Mouse (Mus musculus) intestine, embryonic 14.5 days (tissue): ENCODE measurements around the gene Ugt1a8. TPM values are rescaled to one million over a fixed set of nuclear protein-coding genes. Genes with fewer than 3 reads are reported as not detected.

Experiments used
- ATAC-seq: fragments of 200-750 bp; cut with Nextera tagmentation; replicated peaks from 2 replicates; pipeline ENCODE4 v1.8.0; 2017; ENCODE audit warnings: low read depth, moderate number of reproducible peaks, moderate TSS enrichment, moderate library complexity; ENCODE audit not compliant: low FRiP score, low TSS enrichment
- DNase-seq: peaks from one replicate; pipeline ENCODE4 v3.0.0-alpha.2; 2018; ENCODE audit warnings: low spot score
- H3K27ac ChIP-seq: fragments of 300-500 bp; sonication (generic); 2 replicates; pipeline ENCODE4 v1.5.1; 2014; ENCODE audit warnings: low read depth, mild to moderate bottlenecking, control low read depth
- H3K27me3 ChIP-seq: fragments of 300-500 bp; sonication (generic); replicated peaks from 2 replicates; pipeline ENCODE4 v1.6.1; 2014; ENCODE audit warnings: low read length, control low read depth; ENCODE audit not compliant: control insufficient read depth, insufficient read depth
- H3K36me3 ChIP-seq: fragments of 300-500 bp; sonication (generic); 2 replicates; pipeline ENCODE4 v1.6.1; 2014; ENCODE audit warnings: low read length, control low read depth; ENCODE audit not compliant: control insufficient read depth, insufficient read depth
- H3K4me1 ChIP-seq: fragments of 300-500 bp; sonication (generic); replicated peaks from 2 replicates; pipeline ENCODE4 v1.6.1; 2014; ENCODE audit warnings: low read length, control low read depth, mixed read lengths; ENCODE audit not compliant: control insufficient read depth, insufficient read depth
- H3K4me2 ChIP-seq: fragments of 300-500 bp; sonication (generic); 2 replicates; pipeline ENCODE4 v1.6.1; 2014; ENCODE audit warnings: low read length
- H3K4me3 ChIP-seq: fragments of 300-500 bp; sonication (generic); 2 replicates; pipeline ENCODE4 v1.5.1; 2014; ENCODE audit warnings: low read depth, low read length, control low read depth, mixed read lengths
- H3K9ac ChIP-seq: fragments of 300-500 bp; sonication (generic); 2 replicates; pipeline ENCODE4 v1.6.1; 2014; ENCODE audit warnings: mild to moderate bottlenecking, low read length
- H3K9me3 ChIP-seq: fragments of 300-500 bp; sonication (generic); 2 replicates; pipeline ENCODE4 v1.6.1; 2016; ENCODE audit warnings: low read length, control low read depth; ENCODE audit not compliant: control insufficient read depth
- WGBS: fragments of 180-500 bp; shearing (Covaris S2); extraction: QIAGEN DNeasy Blood & Tissue Kit; methylation state at CpG from one replicate; pipeline ENCODE4 v1.1.7; 2014; 5-methylcytosine and 5-hydroxymethylcytosine counted together
- polyA plus RNA-seq: library from polyadenylated mRNA; unstranded; fragments of >200 nt; fragmentation: Nextera tagmentation; extraction: Ambion mirVana; gene quantifications from 2 replicates; pipeline ENCODE4 v1.2.1, GENCODE M21; 2014

Ugt1a8 gene
- polyA plus RNA-seq, 1 experiment from 2014 or later, result not detected

DNA sequence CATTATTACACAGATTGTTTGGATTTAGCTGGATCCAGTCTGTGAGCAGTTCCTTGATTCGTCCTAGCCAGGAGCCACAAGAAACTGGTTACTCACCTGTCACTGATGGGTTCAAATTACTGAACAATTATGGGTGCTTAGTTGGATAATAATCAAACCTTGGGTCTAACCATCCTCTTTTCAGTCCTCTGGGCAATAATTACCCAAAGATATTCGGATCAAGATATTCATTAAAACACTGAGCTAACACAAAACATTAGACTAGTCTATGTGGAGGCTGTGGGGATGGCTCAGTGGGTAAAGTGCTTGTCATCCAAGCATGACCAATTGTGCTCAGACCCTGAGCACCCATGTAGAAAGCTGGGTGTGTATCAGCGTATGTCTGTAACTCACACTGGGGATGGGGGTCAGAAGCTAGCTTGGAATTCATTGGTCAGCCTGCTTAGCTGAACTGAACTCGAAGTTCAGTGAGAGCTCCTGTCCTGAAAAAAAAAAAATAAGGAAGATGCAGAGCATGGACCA lies 148.3 kb downstream of the Ugt1a8 start:
- Histone ChIP-seq H3K4me1 (no peaks in the 10 kb centered on the region), H3K4me3 (no peak overlapping the region), H3K4me2 (no peak overlapping the region), H3K27me3 (no peaks in the 10 kb centered on the region), H3K36me3 (no peaks in the 10 kb centered on the region), H3K27ac (no peak overlapping the region), H3K9me3 (peaks cover 89% of the 10 kb centered on the region), H3K9ac (no peak overlapping the region)
- DNase-seq (no peak), ATAC-seq (no peak)
- 65% methylated on average over 4 of the region's 4 CpGs for WGBS

DNA sequence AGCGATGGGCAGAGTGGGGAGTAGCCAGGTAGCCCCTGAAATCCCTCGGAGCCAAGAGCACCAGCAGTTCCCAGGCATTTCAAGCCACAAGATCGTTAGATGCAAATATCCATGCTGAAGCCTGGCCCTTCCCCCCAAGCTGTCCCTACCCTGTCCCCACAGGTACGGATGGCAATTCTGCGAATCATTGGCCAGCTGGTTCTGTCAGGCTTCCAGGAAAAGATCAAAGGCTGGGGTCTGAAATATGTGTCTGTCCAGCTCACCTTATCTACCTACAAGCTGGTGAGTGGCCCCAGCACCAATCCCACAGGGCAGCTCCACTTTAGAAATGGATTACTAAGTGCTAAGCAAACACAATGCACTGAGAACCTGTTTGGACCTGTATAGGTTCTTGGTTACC lies 149.7 kb downstream of the Ugt1a8 start:
- H3K27me3 ChIP-seq, result no peaks in the 10 kb centered on the region
- peak; percentile 4; the same call in 1 of the 2 replicates for ATAC-seq
- DNase-seq, result no peak
- no peak overlapping the region for H3K27ac ChIP-seq
- no peak overlapping the region for H3K4me2 ChIP-seq
- H3K36me3 ChIP-seq, result no peaks in the 10 kb centered on the region
- peaks cover 83% of the 10 kb centered on the region for H3K9me3 ChIP-seq
- no peak overlapping the region for H3K4me3 ChIP-seq
- H3K4me1 ChIP-seq, result no peaks in the 10 kb centered on the region
- no peak overlapping the region for H3K9ac ChIP-seq
- WGBS, result 77% methylated on average over 5 of the region's 5 CpGs

- no peak overlapping the region for H3K9ac ChIP-seq
- H3K9me3 ChIP-seq, result peaks cover 84% of the 10 kb centered on the region
- WGBS, result 77% methylated on average over 6 of the region's 6 CpGs
- H3K36me3 ChIP-seq, result no peaks in the 10 kb centered on the region
- no peak for DNase-seq
- H3K4me2 ChIP-seq, result no peak overlapping the region
- H3K4me3 ChIP-seq, result no peak overlapping the region
- H3K27me3 ChIP-seq, result no peaks in the 10 kb centered on the region
- H3K27ac ChIP-seq, result no peak overlapping the region
- ATAC-seq, result no peak; the same call in 1 of the 2 replicates
- no peaks in the 10 kb centered on the region for H3K4me1 ChIP-seq
Measured at GRCm38 (mm10) chr1:88238771-88239170, 151.2 kb downstream of the Ugt1a8 start.

GRCm38 (mm10) chr1:88240072-88240471 lies 152.5 kb downstream of the Ugt1a8 start:
- Histone ChIP-seq H3K27ac (no peak overlapping the region), H3K27me3 (no peaks in the 10 kb centered on the region), H3K4me2 (no peak overlapping the region), H3K36me3 (no peaks in the 10 kb centered on the region), H3K4me1 (no peaks in the 10 kb centered on the region), H3K4me3 (no peak overlapping the region), H3K9ac (no peak overlapping the region), H3K9me3 (peaks cover 75% of the 10 kb centered on the region)
- 76% methylated on average over 5 of the region's 5 CpGs for WGBS
- DNase-seq (no peak), ATAC-seq (no peak)

- Histone ChIP-seq H3K27ac (no peak overlapping the region), H3K9me3 (peaks cover 73% of the 10 kb centered on the region), H3K4me2 (no peak overlapping the region), H3K4me1 (no peaks in the 10 kb centered on the region), H3K4me3 (no peak overlapping the region), H3K27me3 (no peaks in the 10 kb centered on the region), H3K36me3 (no peaks in the 10 kb centered on the region), H3K9ac (no peak overlapping the region)
- 71% methylated on average over 4 of the region's 4 CpGs for WGBS
- ATAC-seq (no peak), DNase-seq (no peak)
Measured at GRCm38 (mm10) chr1:88240579-88240978, 153.0 kb downstream of the Ugt1a8 start.

GRCm38 (mm10) chr1:88243861-88244260 lies 156.2 kb downstream of the Ugt1a8 start:
- H3K27ac ChIP-seq, result no peak overlapping the region
- no peak overlapping the region for H3K4me3 ChIP-seq
- H3K4me2 ChIP-seq, result no peak overlapping the region
- ATAC-seq (no peak), DNase-seq (no peak)
- H3K27me3 ChIP-seq, result no peaks in the 10 kb centered on the region
- 67% methylated on average over 5 of the region's 5 CpGs for whole genome bisulfite sequencing
- H3K36me3 ChIP-seq, result no peaks in the 10 kb centered on the region
- no peak overlapping the region for H3K9ac ChIP-seq
- peaks cover 67% of the 10 kb centered on the region for H3K9me3 ChIP-seq
- H3K4me1 ChIP-seq, result no peaks in the 10 kb centered on the region

- Histone ChIP-seq H3K9ac (no peak overlapping the region), H3K27me3 (no peaks in the 10 kb centered on the region), H3K27ac (no peak overlapping the region), H3K4me1 (no peaks in the 10 kb centered on the region), H3K36me3 (no peaks in the 10 kb centered on the region), H3K9me3 (peaks cover 68% of the 10 kb centered on the region), H3K4me3 (no peak overlapping the region), H3K4me2 (no peak overlapping the region)
- ATAC-seq (no peak), DNase-seq (no peak)
- WGBS, result 76% methylated on average over 6 of the region's 6 CpGs
Measured at GRCm38 (mm10) chr1:88245881-88246280, 158.3 kb downstream of the Ugt1a8 start.

- Histone ChIP-seq H3K27me3 (no peaks in the 10 kb centered on the region), H3K4me3 (no peak overlapping the region), H3K36me3 (no peaks in the 10 kb centered on the region), H3K4me2 (no peak overlapping the region), H3K9ac (no peak overlapping the region), H3K27ac (no peak overlapping the region), H3K4me1 (no peaks in the 10 kb centered on the region), H3K9me3 (peaks cover 68% of the 10 kb centered on the region)
- ATAC-seq (no peak), DNase-seq (no peak)
- WGBS, result 47% methylated on average over 6 of the region's 6 CpGs
Measured at GRCm38 (mm10) chr1:88246386-88246785, 158.8 kb downstream of the Ugt1a8 start.

DNA sequence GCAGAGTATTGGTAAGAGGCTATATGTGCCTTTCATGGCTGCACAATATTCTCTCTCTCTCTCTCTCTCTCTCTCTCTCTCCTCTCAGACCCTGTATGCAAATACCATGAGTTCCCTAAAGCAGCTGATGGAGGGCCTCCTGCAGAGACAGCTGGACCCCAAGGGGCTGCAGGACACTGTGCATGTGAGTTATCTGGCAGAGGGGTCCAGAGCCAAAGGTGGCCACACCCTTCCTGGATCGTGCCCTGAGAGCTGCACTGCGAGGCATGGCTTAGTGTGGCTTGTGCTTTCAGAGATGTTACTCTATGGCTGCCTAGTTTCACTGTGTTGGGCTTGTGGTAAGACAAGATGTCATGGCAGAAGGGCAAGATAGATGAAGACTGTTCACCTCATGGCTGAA lies 160.0 kb downstream of the Ugt1a8 start:
- Histone ChIP-seq H3K9me3 (peaks cover 67% of the 10 kb centered on the region), H3K27ac (no peak overlapping the region), H3K4me1 (no peaks in the 10 kb centered on the region), H3K4me3 (no peak overlapping the region), H3K9ac (no peak overlapping the region), H3K4me2 (no peak overlapping the region), H3K27me3 (no peaks in the 10 kb centered on the region), H3K36me3 (no peaks in the 10 kb centered on the region)
- DNase-seq (no peak), ATAC-seq (no peak)
- WGBS, result 50% methylated on average over 2 of the region's 2 CpGs
